Mouse (Mus musculus): Measurements from ENCODE around the gene Gpr171. TPM values are rescaled to one million over a fixed set of nuclear protein-coding genes. Genes with fewer than 3 reads are reported as not detected.
A peak's percentile ranks its signal among the peaks of the same experiment; 100 is the strongest.

Gene Gpr171
- polyA plus RNA-seq, 1 experiment from 2014 or later: 0.67 TPM

GRCm38 (mm10) chr3:59135911-59136653 is 34.5 kb upstream of the Gpr171 start:
- no peaks in the 10 kb centered on the region for H3K4me1 ChIP-seq (ENCODE audit: insufficient read depth, low read length)
- H3K4me2 ChIP-seq (replicated peaks; ENCODE audit: low read depth, low read length): no peak overlapping the region
- no peak for ATAC-seq (ENCODE audit: low FRiP score, low TSS enrichment)
- no peak overlapping the region for H3K9ac ChIP-seq (replicated peaks; ENCODE audit: low read length)
- H3K9me3 ChIP-seq (ENCODE audit: low read length): no peaks in the 10 kb centered on the region
- H3K27me3 ChIP-seq (ENCODE audit: insufficient read depth, low read length): no peaks in the 10 kb centered on the region
- H3K4me3 ChIP-seq (ENCODE audit: low read length): no peak overlapping the region
- whole genome bisulfite sequencing: 70% methylated on average over 5 of the region's 5 CpGs
- H3K36me3 ChIP-seq (ENCODE audit: insufficient read depth, low read length): no peaks in the 10 kb centered on the region
- H3K27ac ChIP-seq (ENCODE audit: low read length): no peak overlapping the region

GRCm38 (mm10) chr3:59133189-59133588 is 31.6 kb upstream of the Gpr171 start:
- Histone ChIP-seq H3K9ac (replicated peaks; ENCODE audit: low read length) (no peak overlapping the region), H3K36me3 (ENCODE audit: insufficient read depth, low read length) (no peaks in the 10 kb centered on the region), H3K27me3 (ENCODE audit: insufficient read depth, low read length) (no peaks in the 10 kb centered on the region), H3K9me3 (ENCODE audit: low read length) (no peaks in the 10 kb centered on the region), H3K27ac (ENCODE audit: low read length) (no peak overlapping the region), H3K4me1 (ENCODE audit: insufficient read depth, low read length) (no peaks in the 10 kb centered on the region), H3K4me2 (replicated peaks; ENCODE audit: low read depth, low read length) (no peak overlapping the region), H3K4me3 (ENCODE audit: low read length) (no peak overlapping the region)
- ATAC-seq (ENCODE audit: low FRiP score, low TSS enrichment): no peak
- 80% methylated on average over 5 of the region's 5 CpGs for WGBS

GRCm38 (mm10) chr3:59131966-59132365 is 30.3 kb upstream of the Gpr171 start:
- no peak for ATAC-seq (ENCODE audit: low FRiP score, low TSS enrichment)
- Histone ChIP-seq H3K4me2 (replicated peaks; ENCODE audit: low read depth, low read length) (no peak overlapping the region), H3K36me3 (ENCODE audit: insufficient read depth, low read length) (no peaks in the 10 kb centered on the region), H3K9ac (replicated peaks; ENCODE audit: low read length) (no peak overlapping the region), H3K9me3 (ENCODE audit: low read length) (no peaks in the 10 kb centered on the region), H3K4me1 (ENCODE audit: insufficient read depth, low read length) (no peaks in the 10 kb centered on the region), H3K27me3 (ENCODE audit: insufficient read depth, low read length) (no peaks in the 10 kb centered on the region), H3K27ac (ENCODE audit: low read length) (no peak overlapping the region), H3K4me3 (ENCODE audit: low read length) (no peak overlapping the region)
- WGBS: 92% methylated on average over 4 of the region's 4 CpGs

GRCm38 (mm10) chr3:59131081-59131480 is 29.5 kb upstream of the Gpr171 start:
- WGBS: 58% methylated on average over 4 of the region's 4 CpGs

GRCm38 (mm10) chr3:59130431-59130830 is 28.8 kb upstream of the Gpr171 start:
- H3K27me3 ChIP-seq (ENCODE audit: insufficient read depth, low read length): no peaks in the 10 kb centered on the region
- no peaks in the 10 kb centered on the region for H3K9me3 ChIP-seq (ENCODE audit: low read length)
- no peak overlapping the region for H3K4me3 ChIP-seq (ENCODE audit: low read length)
- 38% methylated on average over 8 of the region's 8 CpGs for whole genome bisulfite sequencing
- H3K9ac ChIP-seq (replicated peaks; ENCODE audit: low read length): no peak overlapping the region
- no peaks in the 10 kb centered on the region for H3K36me3 ChIP-seq (ENCODE audit: insufficient read depth, low read length)
- no peak for ATAC-seq (ENCODE audit: low FRiP score, low TSS enrichment)
- no peaks in the 10 kb centered on the region; the same call in 1 of the 2 replicates for H3K4me1 ChIP-seq (ENCODE audit: insufficient read depth, low read length)
- no peak overlapping the region for H3K4me2 ChIP-seq (replicated peaks; ENCODE audit: low read depth, low read length)
- 0 out of 2 replicates have a peak overlapping the region, but pooled peaks have one; percentile 9 for H3K27ac ChIP-seq (ENCODE audit: low read length)

More at GRCm38 (mm10) chr3:59131081-59131480, 29.5 kb upstream of the Gpr171 start:
- Histone ChIP-seq H3K4me2 (replicated peaks; ENCODE audit: low read depth, low read length) (no peak overlapping the region), H3K36me3 (ENCODE audit: insufficient read depth, low read length) (no peaks in the 10 kb centered on the region), H3K4me1 (ENCODE audit: insufficient read depth, low read length) (no peaks in the 10 kb centered on the region), H3K27ac (ENCODE audit: low read length) (no peak overlapping the region), H3K9ac (replicated peaks; ENCODE audit: low read length) (no peak overlapping the region), H3K27me3 (ENCODE audit: insufficient read depth, low read length) (no peaks in the 10 kb centered on the region), H3K4me3 (ENCODE audit: low read length) (no peak overlapping the region), H3K9me3 (ENCODE audit: low read length) (no peaks in the 10 kb centered on the region)
- ATAC-seq (ENCODE audit: low FRiP score, low TSS enrichment): no peak

GRCm38 (mm10) chr3:59129547-59129946 is 27.9 kb upstream of the Gpr171 start:
- Histone ChIP-seq H3K27me3 (ENCODE audit: insufficient read depth, low read length) (no peaks in the 10 kb centered on the region), H3K4me1 (ENCODE audit: insufficient read depth, low read length) (no peaks in the 10 kb centered on the region; the same call in 1 of the 2 replicates), H3K36me3 (ENCODE audit: insufficient read depth, low read length) (no peaks in the 10 kb centered on the region), H3K4me2 (replicated peaks; ENCODE audit: low read depth, low read length) (no peak overlapping the region), H3K4me3 (ENCODE audit: low read length) (no peak overlapping the region), H3K9ac (replicated peaks; ENCODE audit: low read length) (no peak overlapping the region), H3K27ac (ENCODE audit: low read length) (no peak overlapping the region), H3K9me3 (ENCODE audit: low read length) (no peaks in the 10 kb centered on the region)
- WGBS: 78% methylated on average over 3 of the region's 3 CpGs
- no peak for ATAC-seq (ENCODE audit: low FRiP score, low TSS enrichment)

- WGBS: 79% methylated on average over 20 of the region's 20 CpGs
- no peaks in the 10 kb centered on the region for H3K9me3 ChIP-seq (ENCODE audit: low read length)
- no peak overlapping the region for H3K4me3 ChIP-seq (ENCODE audit: low read length)
- ATAC-seq (ENCODE audit: low FRiP score, low TSS enrichment): no peak
- H3K4me1 ChIP-seq (ENCODE audit: insufficient read depth, low read length): no peaks in the 10 kb centered on the region; the same call in 1 of the 2 replicates
- no peak overlapping the region for H3K27ac ChIP-seq (ENCODE audit: low read length)
- no peaks in the 10 kb centered on the region for H3K36me3 ChIP-seq (ENCODE audit: insufficient read depth, low read length)
- H3K9ac ChIP-seq (replicated peaks; ENCODE audit: low read length): no peak overlapping the region
- H3K27me3 ChIP-seq (ENCODE audit: insufficient read depth, low read length): no peaks in the 10 kb centered on the region
- no peak overlapping the region for H3K4me2 ChIP-seq (replicated peaks; ENCODE audit: low read depth, low read length)
Measured at GRCm38 (mm10) chr3:59128681-59129080, 27.1 kb upstream of the Gpr171 start.

- ATAC-seq (ENCODE audit: low FRiP score, low TSS enrichment): no peak
- Histone ChIP-seq H3K4me1 (ENCODE audit: insufficient read depth, low read length) (peaks cover 3% of the 10 kb centered on the region; the same call in 1 of the 2 replicates), H3K9ac (replicated peaks; ENCODE audit: low read length) (no peak overlapping the region), H3K9me3 (ENCODE audit: low read length) (no peaks in the 10 kb centered on the region), H3K4me3 (ENCODE audit: low read length) (no peak overlapping the region), H3K27me3 (ENCODE audit: insufficient read depth, low read length) (no peaks in the 10 kb centered on the region), H3K36me3 (ENCODE audit: insufficient read depth, low read length) (no peaks in the 10 kb centered on the region), H3K4me2 (replicated peaks; ENCODE audit: low read depth, low read length) (no peak overlapping the region), H3K27ac (ENCODE audit: low read length) (no peak overlapping the region)
- whole genome bisulfite sequencing: 40% methylated on average over 7 of the region's 7 CpGs
Measured at GRCm38 (mm10) chr3:59125783-59126555, 24.3 kb upstream of the Gpr171 start.

- H3K4me1 ChIP-seq (ENCODE audit: insufficient read depth, low read length): peaks cover 4% of the 10 kb centered on the region; the same call in 1 of the 2 replicates
- H3K9me3 ChIP-seq (ENCODE audit: low read length): no peaks in the 10 kb centered on the region
- ATAC-seq (ENCODE audit: low FRiP score, low TSS enrichment): no peak
- H3K4me2 ChIP-seq (replicated peaks; ENCODE audit: low read depth, low read length): no peak overlapping the region
- 77% methylated on average over 5 of the region's 5 CpGs for WGBS
- no peak overlapping the region for H3K9ac ChIP-seq (replicated peaks; ENCODE audit: low read length)
- H3K36me3 ChIP-seq (ENCODE audit: insufficient read depth, low read length): no peaks in the 10 kb centered on the region
- no peak overlapping the region for H3K27ac ChIP-seq (ENCODE audit: low read length)
- H3K4me3 ChIP-seq (ENCODE audit: low read length): no peak overlapping the region
- no peaks in the 10 kb centered on the region for H3K27me3 ChIP-seq (ENCODE audit: insufficient read depth, low read length)
Measured at GRCm38 (mm10) chr3:59125022-59125421, 23.4 kb upstream of the Gpr171 start.
